Mouse (Mus musculus): ENCODE data around the gene Tex10. TPM values are rescaled to one million over a fixed set of nuclear protein-coding genes. Genes with fewer than 3 reads are reported as not detected.
"Not testable (repeated sequence)": the region's sequence is repeated elsewhere in the genome, so short reads cannot be mapped to it uniquely, and the experiment has no call there.

Gene Tex10
- total RNA-seq, 4 experiments from 2014 or later: 22.5 to 36.6 (median 30.4) TPM

- not testable (repeated sequence) for DNase-seq (ENCODE audit: low spot score in 2 of 2)
Observed at GRCm38 (mm10) chr4:48405724-48406491, 67.4 kb downstream of the Tex10 start.

GRCm38 (mm10) chr4:48403066-48403640 is 70.1 kb downstream of the Tex10 start:
- DNase-seq (ENCODE audit: low spot score in 2 of 2): no peak

GRCm38 (mm10) chr4:48396949-48397348 is 76.3 kb downstream of the Tex10 start:
- DNase-seq (ENCODE audit: low spot score in 2 of 2): no peak

GRCm38 (mm10) chr4:48382506-48382905 is 90.8 kb downstream of the Tex10 start:
- no peak for DNase-seq (ENCODE audit: low spot score in 2 of 2)

- peak; percentile 57 to 86 for DNase-seq (ENCODE audit: low spot score in 2 of 2)
Observed at GRCm38 (mm10) chr4:48380940-48381339, 92.3 kb downstream of the Tex10 start.

Other genes starting within 250 kb of the Tex10 start
- gene Erp44, start 193.9 kb downstream of the Tex10 start, total RNA-seq (2022): 10 to 100 TPM; 31.1 to 43.4 (median 34.5) TPM
- gene Invs, start 193.7 kb downstream of the Tex10 start, total RNA-seq (2022): 10 to 100 TPM; 12.9 to 15.3 (median 14.7) TPM
- gene Msantd3, start 66.5 kb upstream of the Tex10 start, total RNA-seq (2022): 10 to 100 TPM; 17.4 to 20.3 (median 19.1) TPM
- gene Tmeff1, start 111.7 kb upstream of the Tex10 start, total RNA-seq (2022): 100 to 1,000 TPM; 110 to 118 (median 116) TPM
- 1 to 10 TPM; 1.5 to 3.4 (median 2.3) TPM for gene Cavin4, start 190.1 kb upstream of the Tex10 start, total RNA-seq (2022)